Mouse (Mus musculus) C2C12 (cell line): ENCODE data around the gene Atp2c1.

Experiments used
- CEBPB ChIP-seq: IDR thresholded peaks from one replicate; pipeline ENCODE4 v1.6.1; 2011; ENCODE audit warnings: low read depth, mild to moderate bottlenecking, control low read depth, moderate library complexity
- CTCF ChIP-seq: IDR thresholded peaks from one replicate; pipeline ENCODE4 v1.5.1; 2011; ENCODE audit not compliant: control insufficient read depth, insufficient read depth, insufficient read length
- MAX ChIP-seq: IDR thresholded peaks from one replicate; pipeline ENCODE4 v1.6.1; 2011; ENCODE audit warnings: mild to moderate bottlenecking, control low read depth
- MYOD1 ChIP-seq: IDR thresholded peaks from one replicate; pipeline ENCODE4 v1.6.1; 2011; ENCODE audit warnings: low read depth; ENCODE audit not compliant: control insufficient read depth, insufficient read length
- MYOG ChIP-seq: IDR thresholded peaks from one replicate; pipeline ENCODE4 v1.6.1; 2011; ENCODE audit not compliant: control insufficient read depth, insufficient read length; ENCODE audit errors: extremely low read depth
- USF1 ChIP-seq: IDR thresholded peaks from one replicate; pipeline ENCODE4 v1.6.1; 2011; ENCODE audit warnings: low read depth, mild to moderate bottlenecking, control low read depth, moderate library complexity

GRCm38 (mm10) chr9:105503690-105504089, 23.4 kb downstream of the Atp2c1 start:
- TF ChIP-seq CTCF: no peak
- no peak for TF ChIP-seq MYOD1
- no peak for TF ChIP-seq USF1
- TF ChIP-seq MYOG: no peak
- no peak for TF ChIP-seq CEBPB
- no peak for TF ChIP-seq MAX
